34 mouse cellular contexts compared by ENCODE assay signal in the genomic region with DNA sequence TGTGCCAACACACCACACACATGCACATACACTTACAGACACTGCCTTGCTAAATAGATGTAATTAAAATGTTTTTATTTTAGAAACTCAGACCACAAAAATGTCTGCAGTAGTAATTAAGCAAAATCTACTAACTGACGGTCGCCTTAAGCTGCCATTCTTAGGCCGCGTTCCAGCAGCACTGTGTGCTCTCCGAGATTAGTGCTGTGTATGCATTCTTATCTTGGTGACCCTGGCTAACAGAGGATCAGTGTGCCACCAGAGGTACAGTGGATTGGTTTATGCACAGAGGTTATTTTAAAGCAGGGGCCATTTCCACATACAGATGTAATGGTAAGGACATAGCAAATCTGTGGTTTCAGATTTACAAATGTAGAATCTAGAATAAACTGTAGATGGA. TPM values are rescaled to one million over a fixed set of nuclear protein-coding genes. Genes with fewer than 3 reads are reported as not detected.
A peak's percentile ranks its signal among the peaks of the same experiment; 100 is the strongest.
DNase-seq lines count a peak whose midpoint lies in the region; ATAC-seq and TF ChIP-seq lines count a peak whose summit lies in the region.
"Had no signal": no experiment of that assay in that cellular context is flagged by ENCODE, and none has a peak within 500 bp of the region (broad histone marks: within the 10 kb centered on the region; RNA-seq: fewer than 3 reads in every experiment).

No protein-coding gene starts in this region.

- 57% methylated on average over 5 of the region's 5 CpGs for WGBS in bone marrow, adult 2 months
- WGBS in liver, embryonic 12.5 days (ENCODE audit: insufficient replicate concordance), result 40% methylated on average over 5 of the region's 5 CpGs

- H3K4me1 ChIP-seq in bone marrow, adult 2 months (ENCODE audit: control insufficient read depth, insufficient read depth, low read length), result peaks cover 3% of the 10 kb centered on the region; the same call in 1 of the 2 replicates
- H3K4me1 ChIP-seq in liver, embryonic 12.5 days, result peaks cover 58% of the 10 kb centered on the region
- H3K4me1 ChIP-seq: embryonic facial prominence, embryonic 12.5 days; heart, embryonic 12.5 days had no signal

- intact Hi-C loops in left cerebral cortex, postnatal 10 days (cut with DNase I), result no loop called here

- peak overlapping the region; percentile 74 for H3K27ac ChIP-seq in bone marrow, adult 2 months (ENCODE audit: control insufficient read depth, insufficient read depth, low read depth, low read length, poor library complexity)
- H3K27ac ChIP-seq in liver, embryonic 12.5 days, result peak overlapping the region; percentile 91
- H3K27ac ChIP-seq: embryonic facial prominence, embryonic 12.5 days; hindbrain, postnatal 0 days; midbrain, embryonic 12.5 days had no signal

- peak overlapping the region; percentile 53 for H3K4me2 ChIP-seq in liver, embryonic 12.5 days
- H3K4me2 ChIP-seq: embryonic facial prominence, embryonic 12.5 days; heart, embryonic 12.5 days; midbrain, embryonic 12.5 days had no signal

- H3K9ac ChIP-seq in liver, embryonic 12.5 days, result peak overlapping the region; percentile 35; the same call in 1 of the 2 replicates
- H3K9ac ChIP-seq: embryonic facial prominence, embryonic 12.5 days; heart, embryonic 12.5 days; midbrain, embryonic 12.5 days had no signal

- no peak for DNase-seq in Muller cell, postnatal 12 days (ENCODE audit: inconsistent ontology term)
- no peak for DNase-seq in left cerebral cortex, postnatal 10 days (ENCODE audit: extremely low spot score in 1 of 2, low spot score in 2 of 2)
- DNase-seq in thymus, postnatal 0 days (ENCODE audit: low spot score), result no peak
- DNase-seq: adrenal gland, adult 8-10 months; cerebellum, adult 11 months; cerebellum, postnatal 10 days; gastrocnemius, postnatal 25 days; heart, adult 18-20 months; heart, postnatal 10 days; kidney, adult 11 months; kidney, postnatal 4 days; layer of hippocampus, adult 9-11 months; left cerebral cortex, postnatal 4 days; thymus, adult 2 months had no signal

- peak; percentile 77 for ATAC-seq in common myeloid progenitor, adult 5-6 weeks (replicated peaks; ENCODE audit: low read depth, poor library complexity, severe bottlenecking)
- peak; percentile 89 for ATAC-seq in liver, embryonic 12.5 days
- ATAC-seq in megakaryocyte progenitor cell, adult 5-6 weeks (replicated peaks; ENCODE audit: poor library complexity), result peak; percentile 89
- ATAC-seq in frontal cortex, adult (ENCODE audit: low TSS enrichment), result no peak
- ATAC-seq: activated CD4-positive, CD25-positive, alpha-beta regulatory T cell, adult 4 months; forebrain, embryonic 16.5 days; hindbrain, postnatal 0 days; lung, postnatal 0 days had no signal

- no peak for TF ChIP-seq CTCF in bone marrow, adult 2 months (IDR thresholded peaks at IDR 0.05; ENCODE audit: control insufficient read depth, insufficient read depth, low read length)

- H3K36me3 ChIP-seq in liver, embryonic 12.5 days, result peaks cover 56% of the 10 kb centered on the region

- no peaks in the 10 kb centered on the region for H3K9me3 ChIP-seq in liver, embryonic 12.5 days (replicated peaks)
- H3K9me3 ChIP-seq: embryonic facial prominence, embryonic 12.5 days; heart, embryonic 12.5 days; midbrain, embryonic 12.5 days had no signal

- no peak overlapping the region for H3K4me3 ChIP-seq in bone marrow, adult 2 months (replicated peaks; ENCODE audit: control insufficient read depth, low read depth, low read length)
- no peak overlapping the region for H3K4me3 ChIP-seq in liver, embryonic 12.5 days
- H3K4me3 ChIP-seq: embryonic facial prominence, embryonic 12.5 days; heart, embryonic 12.5 days; midbrain, embryonic 12.5 days had no signal

- no peaks in the 10 kb centered on the region for H3K27me3 ChIP-seq in liver, embryonic 12.5 days (replicated peaks)
- H3K27me3 ChIP-seq: embryonic facial prominence, embryonic 12.5 days; heart, embryonic 12.5 days; midbrain, embryonic 12.5 days had no signal

- no peak for TF ChIP-seq POLR2A in bone marrow, adult 2 months (IDR thresholded peaks at IDR 0.05; ENCODE audit: borderline replicate concordance, control insufficient read depth, low read depth, low read length)

RNA-seq across cellular contexts. Expression of gene Armc9, which starts 6.5 kb away (rescaled TPM):
- 8.5 and 9.6 TPM in 2 replicates for polyA plus RNA-seq in bone marrow, adult 2 months (2011; ENCODE audit: insufficient read depth, insufficient read length, low replicate concordance, missing spikeins)
- 10.6 and 20.7 TPM in 2 replicates for total RNA-seq in common myeloid progenitor, adult 5-6 weeks (2017)
- 15.2 and 16.9 TPM in 2 replicates for polyA plus RNA-seq in liver, embryonic 12.5 days (2016; fragmentation: Nextera tagmentation; extraction: Ambion mirVana)
- 3.2 and 5.0 TPM in 2 replicates for total RNA-seq in megakaryocyte progenitor cell, adult 5-6 weeks (2015)
- 5.8 and 11.5 TPM in 2 replicates for total RNA-seq in megakaryocyte progenitor cell, adult 5-6 weeks (2017)
- total RNA-seq in left cerebral cortex, postnatal 10 days (2021), result 10 to 100 TPM; 40.7 to 45.7 TPM
- polyA plus RNA-seq in thymus, postnatal 0 days (2015; fragmentation: Nextera tagmentation; extraction: Ambion mirVana), result 9.7 and 10.3 TPM in 2 replicates

RNA-seq across cellular contexts. Expression of gene Gm21972, which starts 27.6 kb away (rescaled TPM):
- 6.9 and 9.7 TPM in 2 replicates for polyA plus RNA-seq in bone marrow, adult 2 months (2011; ENCODE audit: insufficient read depth, insufficient read length, low replicate concordance, missing spikeins)
- total RNA-seq in common myeloid progenitor, adult 5-6 weeks (2017), result 1.7 and 10.6 TPM in 2 replicates
- polyA plus RNA-seq in liver, embryonic 12.5 days (2016; fragmentation: Nextera tagmentation; extraction: Ambion mirVana), result 0.30 TPM in 1 of 2 replicates, not detected in the other
- total RNA-seq in megakaryocyte progenitor cell, adult 5-6 weeks (2015), result 4.0 and 10.6 TPM in 2 replicates
- total RNA-seq in megakaryocyte progenitor cell, adult 5-6 weeks (2017), result 9.4 TPM in 1 of 2 replicates, not detected in the other
- 1 to 10 TPM in 1 of 2 experiments, not detected in 1; 6.5 TPM for total RNA-seq in left cerebral cortex, postnatal 10 days (2021)
- 0.34 and 0.45 TPM in 2 replicates for polyA plus RNA-seq in thymus, postnatal 0 days (2015; fragmentation: Nextera tagmentation; extraction: Ambion mirVana)
- total RNA-seq: ES-E14; liver, adult 2 months; monocyte, adult 5-6 weeks had no signal
- polyA plus RNA-seq: activated CD4-positive, CD25-positive, alpha-beta regulatory T cell, adult 4 months; forebrain, embryonic 16.5 days; hindbrain, embryonic 11.5 days; kidney, embryonic 16.5 days; liver, adult 2 months; midbrain, embryonic 12.5 days; stomach, embryonic 14.5 days; thymus, adult 2 months had no signal

RNA-seq across cellular contexts. Expression of gene Htr2b, which starts 49.3 kb away (rescaled TPM):
- not detected in 2 replicates for polyA plus RNA-seq in bone marrow, adult 2 months (2011; ENCODE audit: insufficient read depth, insufficient read length, low replicate concordance, missing spikeins)
- total RNA-seq in common myeloid progenitor, adult 5-6 weeks (2017), result 0.09 TPM in 1 of 2 replicates, not detected in the other
- 0.26 and 0.51 TPM in 2 replicates for polyA plus RNA-seq in liver, embryonic 12.5 days (2016; fragmentation: Nextera tagmentation; extraction: Ambion mirVana)
- not detected in 2 replicates for total RNA-seq in megakaryocyte progenitor cell, adult 5-6 weeks (2015)
- not detected in 2 replicates for total RNA-seq in megakaryocyte progenitor cell, adult 5-6 weeks (2017)
- total RNA-seq in left cerebral cortex, postnatal 10 days (2021), result under 1 TPM in 1 of 2 experiments, not detected in 1; 0.36 TPM
- 0.13 and 0.19 TPM in 2 replicates for polyA plus RNA-seq in thymus, postnatal 0 days (2015; fragmentation: Nextera tagmentation; extraction: Ambion mirVana)
- total RNA-seq: hindbrain, postnatal 0 days; left cerebral cortex, adult 18-20 months; left cerebral cortex, postnatal 4 days; liver, adult 2 months; monocyte, adult 5-6 weeks had no signal
- polyA plus RNA-seq: liver, adult 2 months; neural tube, embryonic 11.5 days had no signal
